Mouse (Mus musculus): Measurements from ENCODE around the gene Clip2.
A peak's percentile ranks its signal among the peaks of the same experiment; 100 is the strongest.

The Clip2 gene

GRCm38 (mm10) chr5:134525971-134526711, 26.1 kb downstream of the Clip2 start:
- no peak for DNase-seq (ENCODE audit: low read depth, low spot score)

GRCm38 (mm10) chr5:134523728-134524127, 28.5 kb downstream of the Clip2 start:
- no peak for DNase-seq (ENCODE audit: low read depth, low spot score)

- no peak for DNase-seq (ENCODE audit: low read depth, low spot score)
Measured at GRCm38 (mm10) chr5:134522524-134522923, 29.7 kb downstream of the Clip2 start.

GRCm38 (mm10) chr5:134521806-134522205, 30.4 kb downstream of the Clip2 start:
- no peak for DNase-seq (ENCODE audit: low read depth, low spot score)

GRCm38 (mm10) chr5:134521131-134521530, 31.1 kb downstream of the Clip2 start:
- DNase-seq (ENCODE audit: low read depth, low spot score) = no peak

- no peak for DNase-seq (ENCODE audit: low read depth, low spot score)
Measured at GRCm38 (mm10) chr5:134520120-134520519, 32.1 kb downstream of the Clip2 start.

GRCm38 (mm10) chr5:134519471-134519870, 32.8 kb downstream of the Clip2 start:
- DNase-seq (ENCODE audit: low read depth, low spot score) = no peak

GRCm38 (mm10) chr5:134512086-134512485, 40.1 kb downstream of the Clip2 start:
- DNase-seq (ENCODE audit: low read depth, low spot score) = peak; percentile 70

GRCm38 (mm10) chr5:134510266-134510665, 42.0 kb downstream of the Clip2 start:
- DNase-seq (ENCODE audit: low read depth, low spot score) = no peak

- DNase-seq (ENCODE audit: low read depth, low spot score) = no peak
Measured at GRCm38 (mm10) chr5:134508965-134509364, 43.3 kb downstream of the Clip2 start.

GRCm38 (mm10) chr5:134507859-134508399, 44.3 kb downstream of the Clip2 start:
- no peak for DNase-seq (ENCODE audit: low read depth, low spot score)

GRCm38 (mm10) chr5:134507307-134507706, 44.9 kb downstream of the Clip2 start:
- no peak for DNase-seq (ENCODE audit: low read depth, low spot score)

- DNase-seq (ENCODE audit: low read depth, low spot score) = peak; percentile 43
Measured at GRCm38 (mm10) chr5:134505810-134506292, 46.4 kb downstream of the Clip2 start.

GRCm38 (mm10) chr5:134502591-134502990, 49.6 kb downstream of the Clip2 start:
- no peak for DNase-seq (ENCODE audit: low read depth, low spot score)

- no peak for DNase-seq (ENCODE audit: low read depth, low spot score)
Measured at GRCm38 (mm10) chr5:134501453-134501852, 50.8 kb downstream of the Clip2 start.

- no peak for DNase-seq (ENCODE audit: low read depth, low spot score)
Measured at GRCm38 (mm10) chr5:134500681-134501080, 51.6 kb downstream of the Clip2 start.

- DNase-seq (ENCODE audit: low read depth, low spot score) = no peak
Measured at GRCm38 (mm10) chr5:134500062-134500461, 52.2 kb downstream of the Clip2 start.

- DNase-seq (ENCODE audit: low read depth, low spot score) = no peak
Measured at GRCm38 (mm10) chr5:134497026-134497425, 55.2 kb downstream of the Clip2 start.

GRCm38 (mm10) chr5:134495796-134496195, 56.4 kb downstream of the Clip2 start:
- DNase-seq (ENCODE audit: low read depth, low spot score) = no peak

GRCm38 (mm10) chr5:134494142-134494541, 58.1 kb downstream of the Clip2 start:
- DNase-seq (ENCODE audit: low read depth, low spot score) = no peak

GRCm38 (mm10) chr5:134492956-134493355, 59.3 kb downstream of the Clip2 start:
- DNase-seq (ENCODE audit: low read depth, low spot score) = no peak

- DNase-seq (ENCODE audit: low read depth, low spot score) = peak; percentile 49
Measured at GRCm38 (mm10) chr5:134491712-134492417, 60.4 kb downstream of the Clip2 start.

- DNase-seq (ENCODE audit: low read depth, low spot score) = no peak
Measured at GRCm38 (mm10) chr5:134491206-134491605, 61.0 kb downstream of the Clip2 start.
